Mouse (Mus musculus): Measurements from ENCODE around the gene Smim24.
A peak's percentile ranks its signal among the peaks of the same experiment; 100 is the strongest.

Smim24 gene

DNA sequence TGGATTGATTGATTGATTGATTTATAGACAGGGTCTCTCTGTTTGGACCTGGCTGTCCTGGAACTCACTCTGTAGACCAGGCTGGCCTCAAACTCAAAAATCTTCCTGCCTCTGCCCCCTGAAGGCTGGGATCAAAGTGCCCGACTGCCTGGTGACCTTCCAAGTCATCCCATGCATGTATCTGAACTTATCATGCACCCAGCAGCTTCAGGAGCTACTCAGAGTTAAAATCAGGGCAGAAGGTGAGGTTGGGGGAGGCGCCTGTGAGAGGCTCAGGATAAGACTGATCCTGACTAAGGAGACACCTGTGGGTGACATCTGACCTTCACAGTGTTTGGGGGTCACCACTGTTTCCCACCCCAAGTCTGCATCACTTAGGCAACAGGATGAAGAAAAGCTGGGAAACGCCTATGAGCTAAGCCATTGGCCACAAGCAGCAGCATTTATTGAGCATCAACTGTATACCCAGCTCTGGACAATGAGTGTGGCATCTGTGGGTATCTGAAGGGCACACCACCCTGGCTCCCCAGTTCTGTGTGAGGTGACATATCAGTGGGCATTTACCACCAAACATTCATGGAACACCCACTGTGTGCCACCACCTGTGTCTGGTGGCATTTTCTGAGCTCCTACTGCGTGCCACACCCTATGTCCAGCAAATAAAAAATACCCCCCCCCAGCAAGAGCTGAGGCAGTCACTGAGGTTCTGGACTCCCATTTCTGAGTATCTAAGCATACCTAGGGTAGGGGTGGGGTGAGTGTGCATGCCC lies 30.8 kb downstream of the Smim24 start:
- DNase-seq (ENCODE audit: low spot score), result peak; percentile 7

DNA sequence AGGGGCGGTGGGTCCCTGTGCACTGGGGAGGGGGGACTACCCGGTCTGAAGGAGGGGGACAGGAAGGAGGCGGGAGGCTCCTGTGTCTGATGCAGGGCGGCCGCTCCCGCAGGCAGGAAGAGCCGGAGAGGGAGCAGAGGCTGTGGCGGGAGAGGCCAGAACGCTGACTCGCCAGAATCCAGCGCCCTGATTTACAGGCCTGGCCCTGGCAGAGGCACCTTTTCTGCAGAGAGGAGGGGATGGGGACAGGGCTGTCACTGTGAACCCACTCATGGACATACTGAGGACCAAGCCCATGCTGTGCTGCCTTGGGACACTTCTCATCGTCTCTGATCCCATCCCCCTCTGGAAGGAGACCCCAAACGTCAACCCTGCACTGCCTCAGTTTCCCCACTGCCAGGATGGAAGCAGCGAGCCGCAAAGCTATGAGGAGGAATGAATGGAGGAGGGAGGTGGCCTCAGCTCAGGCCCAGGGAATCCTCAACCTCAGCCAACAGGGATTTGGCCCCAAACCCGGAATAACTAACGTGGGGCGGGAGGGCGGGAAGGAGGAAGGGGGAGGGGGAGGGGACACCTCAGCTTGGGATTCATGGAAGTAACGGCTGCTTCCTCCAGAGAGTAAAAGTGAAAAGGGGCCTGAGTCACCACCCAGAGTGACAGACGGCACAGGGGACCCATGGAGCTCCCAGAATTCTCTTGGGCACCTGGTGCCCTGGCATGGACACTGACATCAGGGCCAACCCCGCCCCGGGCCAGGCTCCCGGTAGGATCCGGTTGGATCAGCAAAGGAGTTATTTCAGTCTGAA lies 31.6 kb downstream of the Smim24 start:
- DNase-seq (ENCODE audit: low spot score), result peak; percentile 73

DNA sequence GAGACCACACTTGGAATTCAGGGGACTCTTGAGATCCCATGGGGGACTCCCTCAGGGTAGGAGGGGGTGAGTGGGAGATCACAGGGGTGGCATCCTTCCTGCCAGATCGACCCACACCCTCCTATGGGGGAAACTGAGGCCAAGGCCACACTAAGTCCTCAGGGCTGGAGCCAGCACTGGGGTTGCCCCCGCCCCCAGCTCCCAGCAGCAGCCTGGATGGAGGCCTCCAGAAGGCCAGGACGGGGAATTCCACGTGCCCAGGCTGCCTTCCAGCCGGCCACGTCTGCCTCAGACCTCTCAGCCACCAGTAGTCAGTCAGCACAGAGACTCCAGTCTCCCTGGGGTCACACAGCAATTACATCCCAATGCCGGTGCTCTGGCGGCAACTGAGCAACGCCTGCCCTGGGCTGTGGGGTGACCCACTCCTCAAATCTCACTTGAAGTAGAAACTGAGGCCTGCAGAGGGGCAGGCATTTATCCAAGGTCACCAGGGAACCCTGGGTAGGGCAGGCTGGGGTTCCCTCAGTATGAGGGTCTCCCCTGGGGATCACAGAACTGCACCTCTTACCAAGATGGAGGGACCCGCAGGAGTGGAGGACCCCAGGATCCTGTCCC lies 32.5 kb downstream of the Smim24 start:
- DNase-seq (ENCODE audit: low spot score), result peak; percentile 76

DNA sequence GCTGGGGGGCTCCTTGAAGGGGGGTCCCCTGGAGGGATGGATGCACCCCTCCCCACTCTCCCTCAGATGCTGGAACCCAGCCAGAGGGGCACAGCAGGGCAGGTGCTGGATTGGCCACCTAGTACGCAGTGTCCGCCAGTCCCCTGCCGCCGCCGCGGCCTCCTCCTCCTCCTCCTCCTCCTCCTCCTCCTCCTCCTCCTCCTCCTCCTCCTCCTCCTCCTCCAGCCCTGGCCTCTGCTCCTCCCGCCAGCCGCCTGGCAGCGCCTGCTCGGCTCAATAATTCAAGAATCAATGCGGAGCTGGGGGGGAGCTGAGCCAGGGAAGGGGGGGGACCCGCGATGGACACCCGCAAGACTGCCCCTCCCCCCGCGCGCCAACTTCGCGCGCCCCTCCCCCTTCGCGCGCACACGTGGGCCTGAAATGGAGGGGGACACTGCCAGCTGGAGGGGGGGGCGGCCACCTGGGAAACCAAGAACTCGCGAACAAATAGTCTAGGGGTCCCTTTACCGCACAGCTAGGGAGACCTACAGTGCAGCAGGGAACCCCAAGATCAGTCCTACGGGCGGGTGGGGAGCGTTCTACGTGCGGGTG lies 33.3 kb downstream of the Smim24 start:
- peak; percentile 20 for DNase-seq (ENCODE audit: low spot score)

DNA sequence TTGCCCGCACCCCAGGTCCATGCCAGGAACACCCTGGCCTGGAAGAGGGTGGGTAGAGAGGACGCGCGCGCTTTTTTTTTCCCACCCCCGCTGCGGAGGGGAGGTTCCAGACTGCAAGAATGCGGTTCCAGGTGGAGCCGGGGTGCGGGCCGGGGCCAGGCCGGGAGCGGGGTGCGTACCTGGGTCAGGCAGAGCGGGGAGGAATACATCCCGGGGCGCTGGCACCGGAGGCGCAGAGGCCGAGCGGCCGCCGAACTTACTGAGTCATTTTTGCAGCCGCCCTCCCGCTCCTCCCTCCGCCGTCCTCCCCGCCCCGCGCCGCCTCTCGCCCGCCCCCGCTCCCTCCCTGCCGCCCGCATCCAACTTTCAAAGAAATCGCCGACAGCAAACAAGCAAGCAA lies 34.0 kb downstream of the Smim24 start:
- DNase-seq (ENCODE audit: low spot score), result peak; percentile 66

DNA sequence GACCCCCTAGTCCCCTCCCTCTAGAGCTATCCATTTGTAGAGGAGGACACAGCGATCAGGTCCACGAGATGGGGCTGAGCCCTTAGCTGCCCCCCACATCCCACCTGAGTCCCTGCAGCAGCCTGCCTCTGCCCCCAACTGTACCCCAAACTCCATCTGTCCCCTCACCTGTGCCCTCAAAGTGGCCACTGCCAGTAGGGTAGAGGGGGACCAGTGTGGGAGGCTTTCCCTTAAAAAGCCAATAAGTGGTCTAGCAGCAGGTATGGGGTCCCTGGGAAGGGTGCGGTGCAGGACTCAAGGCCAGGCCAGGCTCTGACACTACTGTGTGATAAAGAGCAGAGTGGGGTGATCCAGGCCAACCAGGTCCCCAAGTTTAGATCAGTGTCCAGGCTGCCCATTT lies 34.5 kb downstream of the Smim24 start:
- no peak for DNase-seq (ENCODE audit: low spot score)

DNA sequence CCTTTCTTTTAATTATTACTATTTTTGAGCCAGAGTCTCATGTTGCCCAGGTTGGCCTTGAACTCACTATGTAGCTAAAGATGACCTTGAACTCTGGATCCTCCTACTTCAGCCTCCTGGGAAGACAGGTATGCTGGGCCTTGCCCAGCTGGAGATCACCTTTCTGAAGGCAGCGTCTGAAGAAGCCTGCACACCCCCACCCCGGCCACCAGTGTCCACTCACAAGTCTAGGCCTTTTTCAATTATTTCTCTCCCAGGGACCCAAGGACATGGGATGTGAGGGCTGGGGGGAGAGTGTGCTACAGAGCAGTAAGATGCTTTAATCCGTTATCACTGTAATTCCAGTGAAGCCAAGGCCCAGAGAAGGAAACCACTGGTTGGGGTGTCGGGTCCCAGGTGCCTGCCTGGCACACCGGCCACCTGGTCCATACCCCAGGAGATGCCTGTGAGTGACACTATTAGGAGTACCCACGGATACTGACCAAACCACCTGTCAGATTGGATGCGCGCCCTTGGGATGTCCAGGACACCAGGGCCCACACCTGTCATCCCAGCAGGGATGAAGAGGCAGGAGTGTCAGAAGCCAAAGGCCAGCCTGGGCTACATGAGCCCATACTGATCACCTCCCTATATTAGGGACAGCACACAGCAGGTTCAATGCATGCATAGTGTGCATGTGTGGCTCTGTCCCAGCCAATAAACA lies 35.1 kb downstream of the Smim24 start:
- no peak for DNase-seq (ENCODE audit: low spot score)

DNA sequence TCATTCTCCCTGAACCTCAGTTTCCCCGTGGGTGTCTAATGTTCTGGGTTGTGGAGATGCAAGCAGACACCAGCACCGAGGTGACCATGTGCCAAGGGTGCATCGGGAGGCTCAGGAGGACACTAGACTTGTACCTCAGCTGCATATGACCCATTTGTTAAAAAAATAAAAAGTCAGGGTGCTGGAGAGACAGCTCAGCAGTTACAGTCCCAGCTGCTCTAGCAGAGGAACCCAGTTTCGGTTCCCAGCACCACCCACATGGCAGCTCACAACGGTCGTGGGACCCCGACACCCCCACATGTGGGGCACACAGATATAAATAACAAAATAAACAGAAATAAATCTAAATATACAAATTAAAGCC lies 35.6 kb downstream of the Smim24 start:
- no peak for DNase-seq (ENCODE audit: low spot score)

DNA sequence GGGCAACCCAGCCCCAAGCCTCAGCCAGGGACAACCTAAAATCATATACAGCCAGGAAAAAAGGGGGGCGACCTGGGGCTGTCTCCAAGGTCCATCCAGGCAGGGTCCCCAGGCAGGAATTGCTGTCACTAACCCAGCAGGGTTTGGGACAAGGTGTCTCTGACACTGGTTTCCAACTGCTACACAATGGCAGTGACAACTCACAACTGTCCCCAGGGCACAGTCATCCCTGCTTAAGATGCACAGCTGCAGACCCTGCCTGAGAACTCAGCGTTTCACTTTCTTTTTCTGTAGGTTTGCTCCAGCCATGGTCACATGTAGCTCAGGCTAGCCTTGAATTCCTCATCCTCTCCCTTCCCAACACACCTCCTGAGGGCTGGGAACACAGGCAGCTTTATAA lies 36.2 kb downstream of the Smim24 start:
- no peak for DNase-seq (ENCODE audit: low spot score)

DNA sequence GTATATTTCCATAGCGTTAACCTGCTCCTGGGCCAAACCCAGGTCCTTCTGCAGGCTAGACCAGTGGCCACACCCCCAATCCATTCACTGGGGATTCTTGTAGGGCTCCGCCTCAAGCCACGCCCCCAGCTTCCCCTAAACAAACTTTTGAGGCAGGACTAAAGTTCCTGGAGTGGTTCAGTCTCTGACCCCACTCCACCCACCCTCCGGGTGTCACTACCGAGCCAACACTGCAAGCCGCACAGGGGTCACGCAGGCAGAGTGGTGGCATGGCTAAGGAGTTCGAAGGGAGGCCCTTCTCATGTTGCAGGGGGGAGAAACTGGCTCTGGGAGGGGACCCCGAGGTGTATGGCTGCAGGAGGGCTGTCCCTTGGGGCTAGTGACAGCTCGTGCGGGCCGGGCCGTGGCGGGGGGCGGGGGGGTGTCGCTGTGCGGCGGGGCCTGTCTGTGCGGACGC lies 36.8 kb downstream of the Smim24 start:
- peak; percentile 69 for DNase-seq (ENCODE audit: low spot score)

DNA sequence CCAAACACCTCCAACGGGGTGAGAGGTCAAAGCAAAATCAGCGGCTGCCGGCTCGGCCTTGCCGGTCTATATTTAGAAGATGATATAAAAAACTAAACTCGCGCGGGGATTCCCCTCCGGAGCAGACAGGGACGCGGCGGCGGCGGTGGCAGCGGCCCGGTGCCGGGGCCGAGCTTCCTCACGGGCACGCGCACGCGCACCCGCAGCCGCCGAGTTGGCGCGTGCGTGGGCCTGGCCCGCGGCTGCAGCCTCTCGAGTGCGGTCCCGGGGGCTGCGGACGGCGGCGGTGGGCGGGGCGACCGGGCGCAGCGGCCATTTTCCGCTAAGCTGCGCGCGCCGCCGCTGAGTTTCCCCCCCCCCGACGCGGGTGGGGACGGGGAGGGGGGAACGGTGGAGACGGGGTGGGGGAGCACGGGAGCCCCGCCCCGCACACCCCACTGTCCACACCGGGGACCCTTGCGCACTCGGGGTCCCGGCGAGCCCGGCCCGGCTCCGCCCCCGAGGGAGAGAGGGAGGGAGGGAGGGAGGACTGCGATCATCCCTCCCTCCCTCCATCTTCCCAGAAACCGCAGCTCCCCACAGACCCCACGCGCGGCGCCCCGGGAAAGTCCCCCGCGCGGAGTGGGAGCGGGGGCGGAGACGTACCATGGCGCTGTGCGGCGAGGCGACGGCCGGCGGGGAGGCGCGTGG lies 37.4 kb downstream of the Smim24 start:
- peak; percentile 79 for DNase-seq (ENCODE audit: low spot score)

DNA sequence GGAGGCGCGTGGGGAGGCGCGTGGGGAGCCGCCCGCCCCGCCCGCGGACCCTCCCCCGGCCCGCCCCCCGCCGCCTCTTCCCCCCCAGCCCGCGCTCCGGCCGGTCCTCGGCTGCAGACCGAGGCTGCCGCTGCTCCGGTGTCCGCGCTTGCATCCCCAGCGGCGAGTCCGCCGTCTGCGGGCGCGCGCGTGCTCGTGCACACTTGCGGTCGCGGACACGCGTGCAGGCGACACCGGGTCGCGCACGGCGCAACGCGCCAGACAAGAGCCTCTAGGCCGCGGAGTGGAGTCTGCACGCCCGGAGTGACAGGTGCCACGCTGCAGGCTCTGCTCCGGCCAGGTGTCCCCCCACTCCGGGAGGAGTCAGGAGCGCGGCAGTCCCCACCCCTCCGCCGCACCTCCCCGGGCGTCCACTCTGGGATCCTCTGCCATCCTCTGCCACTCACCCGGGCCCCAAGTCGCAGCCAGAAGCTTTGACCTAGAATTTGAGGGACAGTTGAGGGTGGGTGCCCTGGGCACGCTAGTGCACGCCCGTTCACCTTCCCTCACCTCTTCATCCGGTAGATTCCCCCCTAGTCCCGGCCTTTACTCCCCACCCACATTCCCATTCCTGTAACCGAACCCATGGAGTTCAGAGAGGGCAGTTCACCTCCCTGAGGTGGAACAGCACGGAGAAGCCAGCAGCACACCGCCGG lies 38.1 kb downstream of the Smim24 start:
- DNase-seq (ENCODE audit: low spot score), result peak; percentile 64

DNA sequence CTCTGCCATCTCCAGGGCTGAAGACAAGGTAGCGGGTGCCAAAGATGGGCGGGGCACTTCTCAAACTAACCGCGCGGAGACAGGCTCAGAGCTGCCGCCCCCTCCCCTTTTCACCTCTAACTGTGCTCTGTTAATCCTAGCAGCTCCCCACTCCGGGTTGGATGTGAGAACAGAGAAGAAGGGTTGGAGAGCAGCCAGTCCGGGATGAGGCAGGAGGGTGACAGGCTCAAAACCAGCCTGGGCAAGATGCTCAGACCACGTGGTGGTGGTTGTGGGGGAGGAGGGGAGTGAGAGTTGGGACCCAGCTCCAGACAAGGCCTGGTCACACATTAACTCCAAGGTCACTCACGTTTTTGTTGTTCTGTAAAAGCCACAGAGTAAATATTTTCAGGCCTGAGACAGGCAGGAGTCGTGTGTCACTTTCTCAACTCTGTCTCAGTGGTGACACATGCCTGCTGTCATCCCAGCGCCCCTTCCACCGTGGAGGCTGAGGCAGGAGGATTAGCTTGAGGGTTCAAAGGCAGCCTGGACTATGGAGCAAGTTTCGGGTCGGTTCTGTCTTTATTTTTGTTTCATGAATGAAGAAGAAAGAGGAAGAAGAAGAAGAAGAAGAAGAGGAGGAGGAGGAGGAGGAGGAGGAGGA lies 38.8 kb downstream of the Smim24 start:
- peak; percentile 77 for DNase-seq (ENCODE audit: low spot score)

DNA sequence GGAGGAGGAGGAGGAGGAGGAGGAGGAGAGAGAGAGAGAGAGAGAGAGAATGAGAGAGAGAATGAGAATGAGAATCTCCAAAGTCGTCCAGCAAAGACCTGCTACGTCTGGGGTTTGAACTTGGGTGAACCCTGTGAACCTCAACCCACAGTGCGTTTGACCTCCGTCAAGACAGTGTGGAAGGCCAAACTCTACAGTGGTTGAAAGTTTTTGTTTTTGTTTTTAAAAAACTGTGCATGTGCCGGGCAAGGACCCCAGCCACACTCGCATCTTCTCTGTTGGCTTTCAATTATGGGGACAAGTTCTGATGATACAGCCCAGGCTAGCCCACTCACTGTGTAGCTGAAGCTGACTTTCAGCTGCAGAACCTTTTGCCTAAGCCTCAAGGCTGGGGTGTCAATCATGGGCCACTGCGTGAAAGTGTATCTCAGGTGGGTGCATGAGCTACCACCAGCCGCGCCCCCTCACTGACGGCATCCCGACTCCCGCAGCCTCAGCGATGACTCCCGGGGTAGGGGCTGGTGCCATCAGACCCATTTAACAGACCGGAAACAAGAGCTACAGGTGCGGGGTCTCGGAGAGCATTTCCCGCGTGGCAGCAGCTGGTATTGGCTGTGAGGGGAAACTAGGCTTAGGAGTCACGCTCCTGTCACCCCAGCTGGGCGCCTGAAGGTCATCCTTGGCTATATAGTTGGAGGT lies 39.5 kb downstream of the Smim24 start:
- peak; percentile 10 for DNase-seq (ENCODE audit: low spot score)

DNA sequence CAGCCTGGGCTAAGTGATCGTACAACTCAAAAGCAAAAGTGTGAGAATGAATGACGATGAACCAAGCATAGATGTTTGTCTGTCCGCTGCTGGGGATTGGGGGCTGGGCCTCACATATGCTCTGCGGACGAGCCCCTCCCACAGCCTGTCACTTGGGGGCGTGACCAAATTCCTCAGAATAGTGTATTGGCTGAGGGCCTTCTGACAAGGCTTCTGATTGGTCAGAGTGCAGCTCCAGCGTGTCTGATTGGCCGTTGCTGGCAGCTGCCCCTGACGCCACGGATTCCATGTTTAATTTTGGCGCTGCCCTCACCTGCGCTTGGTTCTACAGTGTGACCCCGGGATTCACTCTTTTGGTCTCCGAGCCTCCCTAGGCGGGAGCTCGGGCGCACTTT lies 40.0 kb downstream of the Smim24 start:
- peak; percentile 97 for DNase-seq (ENCODE audit: low spot score)

DNA sequence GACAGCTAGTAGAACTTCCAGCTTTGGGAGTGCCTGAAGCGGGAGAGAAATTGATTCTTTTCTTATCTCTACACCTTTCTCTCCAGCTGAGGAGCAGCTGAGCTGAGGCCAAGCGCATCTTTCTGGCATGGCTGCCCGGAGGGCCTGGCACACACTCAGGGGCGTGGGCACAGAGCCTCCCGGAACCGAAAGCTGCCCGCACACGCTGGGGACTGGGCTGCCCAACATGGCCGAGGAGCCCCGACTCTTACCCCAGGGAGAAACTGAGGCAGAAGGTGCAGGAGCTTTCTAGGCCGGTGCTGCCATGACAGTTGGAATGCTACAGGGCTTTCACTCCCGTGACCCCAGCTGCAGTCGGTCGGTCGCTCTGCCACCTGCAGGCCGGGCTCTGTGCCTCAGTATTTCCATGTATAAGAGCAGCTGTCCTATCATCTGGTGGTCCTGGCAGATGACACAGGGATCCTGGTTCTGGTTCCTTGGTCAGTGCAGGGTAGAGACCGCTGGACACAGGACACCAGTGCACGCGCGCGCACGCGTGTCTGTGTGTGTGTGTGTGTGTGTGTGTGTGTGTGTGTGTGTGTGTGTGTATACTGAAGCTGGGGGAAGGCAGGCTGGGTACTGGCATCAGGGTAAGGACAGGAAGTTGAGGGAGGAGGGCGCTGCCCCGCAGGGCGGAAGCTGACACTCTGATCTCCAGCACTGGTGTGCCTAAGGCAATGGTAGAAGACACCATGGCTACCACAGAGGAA lies 40.9 kb downstream of the Smim24 start:
- peak; percentile 80 for DNase-seq (ENCODE audit: low spot score)

DNA sequence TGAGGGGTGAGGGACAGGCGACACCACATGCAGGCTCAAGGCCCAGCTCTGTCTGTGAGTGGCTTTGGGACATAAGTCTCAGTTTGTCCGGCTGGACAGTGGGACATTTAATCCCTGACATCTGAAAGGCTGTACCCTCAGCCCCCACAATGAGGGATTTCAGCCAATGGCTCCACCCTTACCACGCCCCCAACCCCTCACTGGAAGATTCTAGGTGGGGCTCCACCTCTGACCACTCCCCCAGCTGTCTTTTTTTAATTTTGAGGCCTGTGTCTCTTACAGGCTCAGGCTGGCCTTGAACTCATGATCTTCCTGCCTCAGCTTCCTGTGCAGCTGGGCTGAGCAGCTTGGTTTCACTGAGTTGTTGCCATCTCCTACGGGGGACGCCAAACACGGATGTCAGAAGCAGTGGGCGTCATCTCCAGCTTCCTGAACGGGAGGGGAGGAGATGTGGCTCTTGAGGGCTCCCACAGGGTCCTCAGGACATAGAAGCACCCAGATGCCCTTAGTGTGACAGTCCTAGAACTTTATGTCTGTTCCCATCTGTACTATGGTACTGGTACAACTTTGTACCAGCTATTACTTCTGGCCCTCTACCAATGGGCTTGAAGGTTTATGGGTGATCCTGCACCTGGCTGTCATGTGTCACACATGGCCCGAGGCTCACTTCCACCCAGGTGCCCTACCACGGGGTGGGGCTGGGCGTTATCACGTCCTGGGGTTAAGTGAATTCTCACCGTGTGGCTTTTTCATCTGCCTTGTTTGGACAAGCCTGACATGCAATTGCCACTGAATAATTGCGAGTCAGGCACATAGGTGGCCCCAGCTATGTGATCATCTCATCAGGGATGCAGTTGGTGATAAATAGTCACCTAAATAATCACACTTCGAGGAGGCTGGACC lies 41.8 kb downstream of the Smim24 start:
- peak; percentile 56 for DNase-seq (ENCODE audit: low spot score)

DNA sequence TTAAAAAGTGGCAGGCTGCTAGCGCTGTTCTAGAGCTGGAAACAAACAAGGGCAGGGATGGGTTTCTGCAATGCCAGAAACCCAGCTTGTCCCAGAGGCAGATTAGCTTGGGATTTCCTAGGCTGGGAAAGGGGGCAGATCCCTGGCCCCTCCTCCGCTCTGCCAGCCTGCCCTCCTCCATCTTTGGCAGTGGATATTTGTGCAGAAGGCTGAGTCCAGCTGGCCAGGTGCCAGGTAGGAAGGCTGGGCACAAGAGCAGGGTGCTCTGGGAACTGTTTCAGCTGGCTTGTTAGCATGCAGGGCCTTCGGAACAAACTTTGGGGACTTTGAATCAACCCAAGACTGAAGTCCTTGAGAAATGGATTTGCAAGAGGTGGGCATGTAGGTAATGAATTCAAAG lies 42.6 kb downstream of the Smim24 start:
- DNase-seq (ENCODE audit: low spot score), result peak; percentile 89
